15 mouse cellular contexts compared by ENCODE assay signal in the genomic region with DNA sequence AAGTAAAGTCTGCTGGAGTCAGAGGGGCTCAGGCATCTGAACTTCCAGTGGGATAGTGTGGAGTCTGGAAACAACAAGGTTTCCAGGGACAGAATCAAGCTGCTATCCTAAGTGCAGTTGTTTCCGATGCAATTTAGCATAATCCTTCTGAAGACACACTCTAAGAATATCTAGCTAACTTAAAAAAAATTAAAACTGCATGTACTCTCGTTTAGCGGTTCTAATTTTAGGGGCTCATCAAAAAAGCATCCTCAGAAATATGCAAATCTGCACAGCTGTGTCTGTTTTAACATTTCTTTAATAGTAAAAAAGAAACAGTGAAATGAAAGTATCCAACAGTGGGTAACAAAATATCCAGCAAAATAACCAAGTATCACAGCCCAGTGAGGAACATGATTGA.
"Had no signal": no experiment of that assay in that cellular context is flagged by ENCODE, and none has a peak within 500 bp of the region (broad histone marks: within the 10 kb centered on the region; RNA-seq: fewer than 3 reads in every experiment).

No protein-coding gene starts in this region.

- DNase-seq: lung, adult 18-20 months; lung, embryonic 14.5 days; lung, postnatal 10 days; lung, postnatal 4 days; midbrain, embryonic 14.5 days; right cerebral cortex, adult 18-20 months; right cerebral cortex, postnatal 25 days; right cerebral cortex, postnatal 4 days; spleen, adult 18-20 months had no signal

- H3K4me2 ChIP-seq: lung, embryonic 14.5 days; midbrain, embryonic 12.5 days; neural tube, embryonic 13.5 days; neural tube, embryonic 15.5 days had no signal

- H3K4me3 ChIP-seq: midbrain, embryonic 10.5 days; midbrain, embryonic 12.5 days; myocyte; neural tube, embryonic 13.5 days; neural tube, embryonic 15.5 days had no signal

- ATAC-seq: midbrain, embryonic 16.5 days had no signal

- H3K4me1 ChIP-seq: neural tube, embryonic 15.5 days had no signal

- H3K27ac ChIP-seq: midbrain, embryonic 10.5 days; midbrain, embryonic 12.5 days; neural tube, embryonic 13.5 days; neural tube, embryonic 15.5 days had no signal

- H3K9me3 ChIP-seq: midbrain, embryonic 10.5 days; midbrain, embryonic 12.5 days; neural tube, embryonic 13.5 days; neural tube, embryonic 15.5 days had no signal

- H3K27me3 ChIP-seq: midbrain, embryonic 12.5 days; neural tube, embryonic 13.5 days; neural tube, embryonic 15.5 days had no signal

- H3K9ac ChIP-seq: lung, embryonic 14.5 days; midbrain, embryonic 12.5 days; neural tube, embryonic 13.5 days; neural tube, embryonic 15.5 days had no signal

- H3K36me3 ChIP-seq: midbrain, embryonic 10.5 days; midbrain, embryonic 12.5 days; neural tube, embryonic 13.5 days; neural tube, embryonic 15.5 days had no signal
